Mouse (Mus musculus) macrophage (primary cell): ENCODE data around the gene Ybx1. TPM values are rescaled to one million over a fixed set of nuclear protein-coding genes. Genes with fewer than 3 reads are reported as not detected.

Source experiments
- H3K27ac ChIP-seq: fragments of 350-480 bp; formaldehyde crosslinking; 2 replicates; pipeline ENCODE4 v1.9.0; 2021
- H3K36me3 ChIP-seq: fragments of 350-480 bp; formaldehyde crosslinking; 2 replicates; pipeline ENCODE4 v1.9.0; 2021; ENCODE audit errors: inconsistent target
- H3K4me3 ChIP-seq: fragments of 350-480 bp; formaldehyde crosslinking; 2 replicates; pipeline ENCODE4 v1.9.0; 2021; ENCODE audit errors: inconsistent target
- H3K79me2 ChIP-seq: fragments of 350-480 bp; formaldehyde crosslinking; 2 replicates; pipeline ENCODE4 v1.9.0; 2021; ENCODE audit errors: inconsistent target
- WGBS: methylation state at CpG from one replicate; pipeline ENCODE4 v1.1.7; 2026; ENCODE audit warnings: inconsistent platforms; ENCODE audit not compliant: missing documents; 5-methylcytosine and 5-hydroxymethylcytosine counted together
- polyA plus RNA-seq: library from polyadenylated mRNA; stranded (reverse); fragments of 250-400 nt; gene quantifications from 3 replicates; pipeline ENCODE4 v1.2.4, GENCODE M21; 2018; ENCODE audit warnings: inconsistent platforms

The Ybx1 gene
- polyA plus RNA-seq, 1 experiment from 2014 or later: 1,591 TPM

GRCm38 (mm10) chr4:119255351-119255750 lies 39.1 kb downstream of the Ybx1 start, which contains the start of gene Cldn19:
Gene Cldn19, plus strand, starts transcription at chr4:119255414.
- Histone ChIP-seq H3K36me3 (no peaks in the 10 kb centered on the region), H3K27ac (no peak within 1 kb of the TSS), H3K4me3 (no peak within 1 kb of the TSS), H3K79me2 (no peaks in the 10 kb centered on the region)
- 92% methylated on average over 10 of the region's 12 CpGs for WGBS

- Histone ChIP-seq H3K27ac (no peak overlapping the region), H3K36me3 (no peaks in the 10 kb centered on the region), H3K79me2 (no peaks in the 10 kb centered on the region), H3K4me3 (no peak overlapping the region)
- WGBS: 89% methylated on average over 9 of the region's 9 CpGs
These were observed 40.3 kb downstream of the Ybx1 start for GRCm38 (mm10) chr4:119254012-119254618.

- Histone ChIP-seq H3K79me2 (no peaks in the 10 kb centered on the region), H3K4me3 (no peak overlapping the region), H3K36me3 (no peaks in the 10 kb centered on the region), H3K27ac (no peak overlapping the region)
- 69% methylated on average over 7 of the region's 7 CpGs for WGBS
These were observed 42.2 kb downstream of the Ybx1 start for GRCm38 (mm10) chr4:119252025-119252808.

- Histone ChIP-seq H3K4me3 (no peak overlapping the region), H3K27ac (no peak overlapping the region), H3K79me2 (no peaks in the 10 kb centered on the region), H3K36me3 (no peaks in the 10 kb centered on the region)
- WGBS: 95% methylated on average over 11 of the region's 11 CpGs
These were observed 45.9 kb downstream of the Ybx1 start for GRCm38 (mm10) chr4:119248407-119248965.

GRCm38 (mm10) chr4:119247462-119248235 lies 46.8 kb downstream of the Ybx1 start:
- H3K4me3 ChIP-seq: no peak overlapping the region
- H3K36me3 ChIP-seq: no peaks in the 10 kb centered on the region
- no peaks in the 10 kb centered on the region for H3K79me2 ChIP-seq
- 56% methylated on average over 13 of the region's 13 CpGs for WGBS
- H3K27ac ChIP-seq: no peak overlapping the region

- Histone ChIP-seq H3K36me3 (0 out of 2 replicates have a peak, but pooled peaks cover 4% of the 10 kb centered on the region), H3K79me2 (no peaks in the 10 kb centered on the region), H3K27ac (no peak overlapping the region), H3K4me3 (no peak overlapping the region)
- WGBS: 89% methylated on average over 14 of the region's 14 CpGs
These were observed 47.6 kb downstream of the Ybx1 start for GRCm38 (mm10) chr4:119246688-119247225.

- H3K4me3 ChIP-seq: no peak overlapping the region
- H3K36me3 ChIP-seq: 0 out of 2 replicates have a peak, but pooled peaks cover 6% of the 10 kb centered on the region
- 96% methylated on average over 9 of the region's 9 CpGs for WGBS
- no peaks in the 10 kb centered on the region for H3K79me2 ChIP-seq
- H3K27ac ChIP-seq: no peak overlapping the region
These were observed 48.4 kb downstream of the Ybx1 start for GRCm38 (mm10) chr4:119245961-119246360.

GRCm38 (mm10) chr4:119245556-119245955 lies 48.8 kb downstream of the Ybx1 start:
- 94% methylated on average over 7 of the region's 7 CpGs for WGBS
- no peak overlapping the region for H3K27ac ChIP-seq
- no peaks in the 10 kb centered on the region for H3K79me2 ChIP-seq
- H3K4me3 ChIP-seq: no peak overlapping the region
- 0 out of 2 replicates have a peak, but pooled peaks cover 6% of the 10 kb centered on the region for H3K36me3 ChIP-seq

- Histone ChIP-seq H3K79me2 (no peaks in the 10 kb centered on the region), H3K27ac (no peak overlapping the region), H3K4me3 (no peak overlapping the region), H3K36me3 (0 out of 2 replicates have a peak, but pooled peaks cover 6% of the 10 kb centered on the region)
- 96% methylated on average over 20 of the region's 22 CpGs for WGBS
These were observed 49.8 kb downstream of the Ybx1 start for GRCm38 (mm10) chr4:119244468-119245240.

GRCm38 (mm10) chr4:119242571-119242970 lies 51.8 kb downstream of the Ybx1 start:
- H3K4me3 ChIP-seq: no peak overlapping the region
- H3K79me2 ChIP-seq: no peaks in the 10 kb centered on the region
- H3K36me3 ChIP-seq: 0 out of 2 replicates have a peak, but pooled peaks cover 6% of the 10 kb centered on the region
- WGBS: 96% methylated on average over 12 of the region's 12 CpGs
- H3K27ac ChIP-seq: no peak overlapping the region

GRCm38 (mm10) chr4:119241664-119242063 lies 52.7 kb downstream of the Ybx1 start:
- Histone ChIP-seq H3K36me3 (0 out of 2 replicates have a peak, but pooled peaks cover 6% of the 10 kb centered on the region), H3K79me2 (no peaks in the 10 kb centered on the region), H3K4me3 (no peak overlapping the region), H3K27ac (no peak overlapping the region)
- WGBS: 89% methylated on average over 14 of the region's 14 CpGs

- H3K79me2 ChIP-seq: no peaks in the 10 kb centered on the region
- 0 out of 2 replicates have a peak, but pooled peaks cover 6% of the 10 kb centered on the region for H3K36me3 ChIP-seq
- 5% methylated on average over 12 of the region's 12 CpGs for WGBS
- H3K4me3 ChIP-seq: no peak overlapping the region; the same call in 1 of the 2 replicates
- 0 out of 2 replicates have a peak overlapping the region, but pooled peaks have one; percentile 8 for H3K27ac ChIP-seq
These were observed 55.2 kb downstream of the Ybx1 start for GRCm38 (mm10) chr4:119239181-119239682.

- Histone ChIP-seq H3K79me2 (no peaks in the 10 kb centered on the region), H3K36me3 (0 out of 2 replicates have a peak, but pooled peaks cover 6% of the 10 kb centered on the region), H3K4me3 (no peak overlapping the region), H3K27ac (no peak overlapping the region)
- WGBS: 57% methylated on average over 3 of the region's 3 CpGs
These were observed 55.7 kb downstream of the Ybx1 start for GRCm38 (mm10) chr4:119238661-119239060.
